Mouse (Mus musculus): ENCODE data around the gene Tgif2.
"Not testable (repeated sequence)": the region's sequence is repeated elsewhere in the genome, so short reads cannot be mapped to it uniquely, and the experiment has no call there.

Tgif2 gene

GRCm38 (mm10) chr2:156842711-156843110 lies 2.9 kb downstream of the Tgif2 start:
- DNase-seq (ENCODE audit: low read depth in 1 of 2, low spot score in 2 of 2), result no peak

- DNase-seq (ENCODE audit: low read depth in 1 of 2, low spot score in 2 of 2), result no peak
These were observed 3.5 kb downstream of the Tgif2 start for GRCm38 (mm10) chr2:156843331-156843730.

GRCm38 (mm10) chr2:156844715-156845114 lies 4.9 kb downstream of the Tgif2 start:
- no peak for DNase-seq (ENCODE audit: low read depth in 1 of 2, low spot score in 2 of 2)

GRCm38 (mm10) chr2:156847653-156848052 lies 7.8 kb downstream of the Tgif2 start:
- DNase-seq (ENCODE audit: low read depth in 1 of 2, low spot score in 2 of 2), result no peak

- no peak for DNase-seq (ENCODE audit: low read depth in 1 of 2, low spot score in 2 of 2)
These were observed 8.8 kb downstream of the Tgif2 start for GRCm38 (mm10) chr2:156848526-156849182.

GRCm38 (mm10) chr2:156850505-156850904 lies 10.7 kb downstream of the Tgif2 start:
- no peak for DNase-seq (ENCODE audit: low read depth in 1 of 2, low spot score in 2 of 2)

GRCm38 (mm10) chr2:156853584-156853983 lies 13.8 kb downstream of the Tgif2 start:
- not testable (repeated sequence) for DNase-seq (ENCODE audit: low read depth in 1 of 2, low spot score in 2 of 2)

- not testable (repeated sequence) for DNase-seq (ENCODE audit: low read depth in 1 of 2, low spot score in 2 of 2)
These were observed 14.4 kb downstream of the Tgif2 start for GRCm38 (mm10) chr2:156853999-156854771.

GRCm38 (mm10) chr2:156856311-156856710 lies 16.5 kb downstream of the Tgif2 start:
- DNase-seq (ENCODE audit: low read depth in 1 of 2, low spot score in 2 of 2), result no peak

- no peak for DNase-seq (ENCODE audit: low read depth in 1 of 2, low spot score in 2 of 2)
These were observed 17.6 kb downstream of the Tgif2 start for GRCm38 (mm10) chr2:156857385-156857791.

- no peak for DNase-seq (ENCODE audit: low read depth in 1 of 2, low spot score in 2 of 2)
These were observed 18.0 kb downstream of the Tgif2 start, which contains the start of gene 4930518I15Rik for GRCm38 (mm10) chr2:156857835-156858234. 4930518I15Rik (minus strand) TSS chr2:156857946.

- DNase-seq (ENCODE audit: low read depth in 1 of 2, low spot score in 2 of 2), result no peak
These were observed 18.9 kb downstream of the Tgif2 start for GRCm38 (mm10) chr2:156858671-156859070.

- no peak for DNase-seq (ENCODE audit: low read depth in 1 of 2, low spot score in 2 of 2)
These were observed 22.4 kb downstream of the Tgif2 start for GRCm38 (mm10) chr2:156862041-156862717.

GRCm38 (mm10) chr2:156862772-156863486 lies 23.1 kb downstream of the Tgif2 start, which contains the start of gene Rab5if:
Rab5if (plus strand) TSS chr2:156863128.
- peak; percentile 94 to 96 for DNase-seq (ENCODE audit: low read depth in 1 of 2, low spot score in 2 of 2)

GRCm38 (mm10) chr2:156863487-156864160 lies 23.8 kb downstream of the Tgif2 start:
- peak; percentile 73 to 79 for DNase-seq (ENCODE audit: low read depth in 1 of 2, low spot score in 2 of 2)

- no peak for DNase-seq (ENCODE audit: low read depth in 1 of 2, low spot score in 2 of 2)
These were observed 24.7 kb downstream of the Tgif2 start for GRCm38 (mm10) chr2:156864481-156864880.

- no peak for DNase-seq (ENCODE audit: low read depth in 1 of 2, low spot score in 2 of 2)
These were observed 29.2 kb downstream of the Tgif2 start for GRCm38 (mm10) chr2:156868994-156869393.

- no peak for DNase-seq (ENCODE audit: low read depth in 1 of 2, low spot score in 2 of 2)
These were observed 29.7 kb downstream of the Tgif2 start for GRCm38 (mm10) chr2:156869554-156869953.

- no peak for DNase-seq (ENCODE audit: low read depth in 1 of 2, low spot score in 2 of 2)
These were observed 30.7 kb downstream of the Tgif2 start for GRCm38 (mm10) chr2:156870519-156870918.

- DNase-seq (ENCODE audit: low read depth in 1 of 2, low spot score in 2 of 2), result no peak
These were observed 33.8 kb downstream of the Tgif2 start for GRCm38 (mm10) chr2:156873629-156874028.
